Mouse (Mus musculus) heart, embryonic 12.5 days (tissue): ENCODE data around the gene Kmt2b. TPM values are rescaled to one million over a fixed set of nuclear protein-coding genes. Genes with fewer than 3 reads are reported as not detected.
A peak's percentile ranks its signal among the peaks of the same experiment; 100 is the strongest.

Source experiments
- ATAC-seq: fragments of 200-750 bp; cut with Nextera tagmentation; 2 replicates; pipeline ENCODE4 v1.8.0; 2017; ENCODE audit warnings: moderate TSS enrichment, moderate library complexity; ENCODE audit not compliant: insufficient number of reproducible peaks, low FRiP score
- H3K27ac ChIP-seq: fragments of 300-500 bp; sonication (generic); 2 replicates; pipeline ENCODE4 v1.5.1; 2016; ENCODE audit warnings: mild to moderate bottlenecking, moderate library complexity; ENCODE audit not compliant: poor library complexity, severe bottlenecking
- H3K27me3 ChIP-seq: fragments of 300-500 bp; sonication (generic); replicated peaks from 2 replicates; pipeline ENCODE4 v1.6.1; 2016; ENCODE audit warnings: mild to moderate bottlenecking, moderate library complexity
- H3K36me3 ChIP-seq: fragments of 300-500 bp; sonication (generic); 2 replicates; pipeline ENCODE4 v1.6.1; 2016; ENCODE audit warnings: mild to moderate bottlenecking, moderate library complexity
- H3K4me1 ChIP-seq: fragments of 300-500 bp; sonication (generic); replicated peaks from 2 replicates; pipeline ENCODE4 v1.6.1; 2016; ENCODE audit warnings: mild to moderate bottlenecking
- H3K4me2 ChIP-seq: fragments of 300-500 bp; sonication (generic); 2 replicates; pipeline ENCODE4 v1.6.1; 2016; ENCODE audit warnings: mild to moderate bottlenecking, moderate library complexity
- H3K4me3 ChIP-seq: fragments of 300-500 bp; sonication (generic); 2 replicates; pipeline ENCODE4 v1.5.1; 2016; ENCODE audit warnings: mild to moderate bottlenecking
- H3K9ac ChIP-seq: fragments of 300-500 bp; sonication (generic); 2 replicates; pipeline ENCODE4 v1.6.1; 2016; ENCODE audit warnings: mild to moderate bottlenecking, moderate library complexity
- H3K9me3 ChIP-seq: fragments of 300-500 bp; sonication (generic); replicated peaks from 2 replicates; pipeline ENCODE4 v1.6.1; 2016; ENCODE audit warnings: mild to moderate bottlenecking, moderate library complexity
- WGBS: fragments of 180-500 bp; shearing (Covaris S2); methylation state at CpG from one replicate; pipeline ENCODE4 v1.1.7; 2016; 5-methylcytosine and 5-hydroxymethylcytosine counted together
- microRNA-seq: library from miRNA; unstranded; fragments of <30 nt; microRNA quantifications from one replicate; pipeline ENCODE4, GENCODE M21; 2017
- polyA plus RNA-seq: library from polyadenylated mRNA; unstranded; fragments of >200 nt; fragmentation: Nextera tagmentation; extraction: Ambion mirVana; gene quantifications from 2 replicates; pipeline ENCODE4 v1.2.1, GENCODE M21; 2016

The Kmt2b gene
- polyA plus RNA-seq, 1 experiment from 2014 or later: 5.1 TPM

GRCm38 (mm10) chr7:30532931-30533330, 55.6 kb downstream of the Kmt2b start:
- peaks cover 33% of the 10 kb centered on the region for H3K4me1 ChIP-seq
- peak overlapping the region; percentile 96 for H3K4me2 ChIP-seq
- H3K36me3 ChIP-seq: peaks cover 38% of the 10 kb centered on the region
- no peak overlapping the region for H3K4me3 ChIP-seq
- H3K27me3 ChIP-seq: 0 out of 2 replicates have a peak, but pooled peaks cover 11% of the 10 kb centered on the region
- H3K9ac ChIP-seq: peak overlapping the region; percentile 15; the same call in 1 of the 2 replicates
- H3K9me3 ChIP-seq: no peaks in the 10 kb centered on the region
- ATAC-seq: no peak
- H3K27ac ChIP-seq: no peak overlapping the region
- 36% methylated on average over 8 of the region's 8 CpGs for WGBS

DNA sequence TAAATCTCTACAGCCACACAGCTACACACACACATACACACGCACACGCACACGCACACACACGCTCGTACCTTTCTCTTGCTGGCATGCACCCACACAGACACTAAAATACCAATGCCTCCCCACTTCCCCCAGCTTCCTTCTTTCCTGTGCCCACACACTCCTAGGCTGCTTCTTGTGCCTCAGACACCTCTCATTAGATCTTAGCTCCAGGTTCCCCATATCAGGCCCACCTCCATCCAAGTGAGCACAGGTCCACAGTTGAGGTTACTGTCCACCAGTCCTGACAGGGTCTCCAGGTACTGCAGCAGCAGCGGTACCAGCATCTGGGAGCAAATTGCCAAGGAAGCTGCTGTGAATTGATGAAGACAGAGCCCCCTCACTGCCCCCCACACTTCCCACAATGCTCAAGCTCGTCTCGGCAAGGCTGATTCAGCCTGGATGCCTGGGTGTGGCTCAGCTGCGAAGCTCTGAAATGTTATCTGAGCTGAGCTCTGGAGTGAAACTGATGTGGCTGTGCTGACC, 57.2 kb downstream of the Kmt2b start:
- H3K4me2 ChIP-seq: no peak overlapping the region
- no peak overlapping the region for H3K27ac ChIP-seq
- H3K27me3 ChIP-seq: 0 out of 2 replicates have a peak, but pooled peaks cover 11% of the 10 kb centered on the region
- ATAC-seq: no peak
- H3K9me3 ChIP-seq: no peaks in the 10 kb centered on the region
- H3K9ac ChIP-seq: no peak overlapping the region
- 76% methylated on average over 9 of the region's 9 CpGs for WGBS
- H3K36me3 ChIP-seq: peaks cover 50% of the 10 kb centered on the region
- no peak overlapping the region for H3K4me3 ChIP-seq
- H3K4me1 ChIP-seq: peaks cover 39% of the 10 kb centered on the region

- Histone ChIP-seq H3K27me3 (peaks cover 26% of the 10 kb centered on the region), H3K4me2 (no peak overlapping the region), H3K27ac (no peak overlapping the region), H3K4me3 (no peak overlapping the region), H3K9me3 (no peaks in the 10 kb centered on the region), H3K4me1 (peaks cover 18% of the 10 kb centered on the region), H3K9ac (no peak overlapping the region), H3K36me3 (peaks cover 78% of the 10 kb centered on the region)
- ATAC-seq: no peak
- WGBS: 80% methylated on average over 14 of the region's 14 CpGs
Measured at GRCm38 (mm10) chr7:30526981-30527380, 61.5 kb downstream of the Kmt2b start.

- Histone ChIP-seq H3K27ac (no peak overlapping the region), H3K36me3 (peaks cover 72% of the 10 kb centered on the region), H3K27me3 (peaks cover 26% of the 10 kb centered on the region), H3K9me3 (no peaks in the 10 kb centered on the region), H3K4me3 (no peak overlapping the region), H3K9ac (peak overlapping the region; percentile 15; the same call in 1 of the 2 replicates), H3K4me1 (peaks cover 12% of the 10 kb centered on the region), H3K4me2 (peak overlapping the region; percentile 27)
- 22% methylated on average over 17 of the region's 17 CpGs for WGBS
- no peak for ATAC-seq
Measured at GRCm38 (mm10) chr7:30526399-30526798, 62.1 kb downstream of the Kmt2b start.

GRCm38 (mm10) chr7:30525954-30526353, 62.6 kb downstream of the Kmt2b start:
- H3K9me3 ChIP-seq: no peaks in the 10 kb centered on the region
- ATAC-seq: no peak
- no peak overlapping the region for H3K27ac ChIP-seq
- peaks cover 26% of the 10 kb centered on the region for H3K27me3 ChIP-seq
- WGBS: 25% methylated on average over 10 of the region's 10 CpGs
- H3K4me2 ChIP-seq: peak overlapping the region; percentile 27
- peaks cover 72% of the 10 kb centered on the region for H3K36me3 ChIP-seq
- peaks cover 12% of the 10 kb centered on the region for H3K4me1 ChIP-seq
- peak overlapping the region; percentile 15; the same call in 1 of the 2 replicates for H3K9ac ChIP-seq
- no peak overlapping the region for H3K4me3 ChIP-seq

- H3K27ac ChIP-seq: no peak overlapping the region
- no peak for ATAC-seq
- 68% methylated on average over 6 of the region's 6 CpGs for WGBS
- H3K4me1 ChIP-seq: peaks cover 12% of the 10 kb centered on the region
- no peak overlapping the region for H3K4me3 ChIP-seq
- H3K9ac ChIP-seq: no peak overlapping the region
- H3K4me2 ChIP-seq: no peak overlapping the region
- H3K36me3 ChIP-seq: peaks cover 59% of the 10 kb centered on the region
- H3K27me3 ChIP-seq: peaks cover 22% of the 10 kb centered on the region
- no peaks in the 10 kb centered on the region for H3K9me3 ChIP-seq
Measured at GRCm38 (mm10) chr7:30524487-30524886, 64.0 kb downstream of the Kmt2b start.

GRCm38 (mm10) chr7:30522871-30523270, 65.7 kb downstream of the Kmt2b start:
- Histone ChIP-seq H3K9me3 (no peaks in the 10 kb centered on the region), H3K4me3 (no peak overlapping the region), H3K4me2 (no peak overlapping the region), H3K27ac (no peak overlapping the region), H3K4me1 (peaks cover 12% of the 10 kb centered on the region), H3K36me3 (peaks cover 43% of the 10 kb centered on the region), H3K9ac (no peak overlapping the region), H3K27me3 (peaks cover 30% of the 10 kb centered on the region)
- whole genome bisulfite sequencing: 81% methylated on average over 10 of the region's 10 CpGs
- ATAC-seq: no peak

GRCm38 (mm10) chr7:30520856-30521255, 67.7 kb downstream of the Kmt2b start:
- Histone ChIP-seq H3K4me2 (no peak overlapping the region), H3K27me3 (peaks cover 36% of the 10 kb centered on the region), H3K27ac (no peak overlapping the region), H3K4me1 (peaks cover 2% of the 10 kb centered on the region; the same call in 1 of the 2 replicates), H3K36me3 (peaks cover 28% of the 10 kb centered on the region), H3K9ac (no peak overlapping the region), H3K9me3 (no peaks in the 10 kb centered on the region), H3K4me3 (no peak overlapping the region)
- no peak for ATAC-seq
- WGBS: 77% methylated on average over 5 of the region's 5 CpGs

- Histone ChIP-seq H3K4me1 (no peaks in the 10 kb centered on the region), H3K27me3 (peaks cover 41% of the 10 kb centered on the region), H3K27ac (no peak overlapping the region), H3K4me2 (no peak overlapping the region), H3K9me3 (no peaks in the 10 kb centered on the region), H3K36me3 (peaks cover 24% of the 10 kb centered on the region), H3K9ac (no peak overlapping the region), H3K4me3 (no peak overlapping the region)
- ATAC-seq: no peak
- WGBS: 81% methylated on average over 4 of the region's 4 CpGs
Measured at GRCm38 (mm10) chr7:30520396-30520795, 68.1 kb downstream of the Kmt2b start.

Small RNA genes lying within 50 kb of the gene (microRNA-seq; reads per million reads assigned to microRNA genes)
- gene Gm38670 (0.94 reads per million), gene Mir3569 (not detected)

Other genes with a start within 250 kb of the Kmt2b start
- 2.3 and 2.8 TPM in 2 replicates for gene Lrfn3, start 226.0 kb downstream of the Kmt2b start, polyA plus RNA-seq
- 9.5 and 9.8 TPM in 2 replicates for gene Tyrobp, start 175.0 kb downstream of the Kmt2b start, polyA plus RNA-seq
- 1.1 TPM in 1 of 2 replicates, not detected in the other for gene Hcst, start 168.9 kb downstream of the Kmt2b start, polyA plus RNA-seq
- 0.95 and 1.3 TPM in 2 replicates for gene Nfkbid, start 167.0 kb downstream of the Kmt2b start, polyA plus RNA-seq
- gene Aplp1, start 143.2 kb downstream of the Kmt2b start, polyA plus RNA-seq: 41.6 and 43.4 TPM in 2 replicates
- 1.1 and 1.3 TPM in 2 replicates for gene Kirrel2, start 131.0 kb downstream of the Kmt2b start, polyA plus RNA-seq
- gene Nphs1, start 130.4 kb downstream of the Kmt2b start, polyA plus RNA-seq: 0.06 and 0.23 TPM in 2 replicates
- 1.00 TPM in 1 of 2 replicates, not detected in the other for gene Prodh2, start 95.1 kb downstream of the Kmt2b start, polyA plus RNA-seq
- 10.1 and 10.9 TPM in 2 replicates for gene Arhgap33, start 53.7 kb downstream of the Kmt2b start, polyA plus RNA-seq
- 30.5 and 31.6 TPM in 2 replicates for gene Hspb6, start 36.5 kb downstream of the Kmt2b start, polyA plus RNA-seq
- gene Proser3, start 36.4 kb downstream of the Kmt2b start, polyA plus RNA-seq: 9.3 and 12.7 TPM in 2 replicates
- gene Lin37, start 28.9 kb downstream of the Kmt2b start, polyA plus RNA-seq: 31.1 and 34.8 TPM in 2 replicates
- 82.4 and 88.8 TPM in 2 replicates for gene U2af1l4, start 25.4 kb downstream of the Kmt2b start, polyA plus RNA-seq
- gene Gm49396, start 25.4 kb downstream of the Kmt2b start, polyA plus RNA-seq: 10.5 and 10.6 TPM in 2 replicates
- gene Psenen, start 25.1 kb downstream of the Kmt2b start, polyA plus RNA-seq: 115 and 124 TPM in 2 replicates
- 2.7 and 3.7 TPM in 2 replicates for gene Igflr1, start 23.3 kb downstream of the Kmt2b start, polyA plus RNA-seq
- gene Zbtb32, start 10.2 kb upstream of the Kmt2b start, polyA plus RNA-seq: 0.09 and 0.44 TPM in 2 replicates
- gene Upk1a, start 24.1 kb upstream of the Kmt2b start, polyA plus RNA-seq: 0.44 and 2.5 TPM in 2 replicates
- 1,789 and 1,831 TPM in 2 replicates for gene Cox6b1, start 37.4 kb upstream of the Kmt2b start, polyA plus RNA-seq
- gene Etv2, start 47.1 kb upstream of the Kmt2b start, polyA plus RNA-seq: 1.1 and 1.4 TPM in 2 replicates
- 96.5 and 103 TPM in 2 replicates for gene Rbm42, start 61.6 kb upstream of the Kmt2b start, polyA plus RNA-seq
- 35.4 and 36.3 TPM in 2 replicates for gene Haus5, start 76.3 kb upstream of the Kmt2b start, polyA plus RNA-seq
- not detected in 2 replicates for gene Pmis2, start 82.9 kb upstream of the Kmt2b start, polyA plus RNA-seq
- 1.2 and 1.5 TPM in 2 replicates for gene 2200002J24Rik, start 110.2 kb upstream of the Kmt2b start, polyA plus RNA-seq
- 0.78 and 0.98 TPM in 2 replicates for gene Atp4a, start 123.5 kb upstream of the Kmt2b start, polyA plus RNA-seq
- gene Tmem147, start 140.8 kb upstream of the Kmt2b start, polyA plus RNA-seq: 158 and 165 TPM in 2 replicates
- not detected in 2 replicates for gene Gapdhs, start 155.0 kb upstream of the Kmt2b start, polyA plus RNA-seq
- gene Sbsn, start 162.7 kb upstream of the Kmt2b start, polyA plus RNA-seq: 0.58 and 0.72 TPM in 2 replicates
- gene Dmkn, start 175.0 kb upstream of the Kmt2b start, polyA plus RNA-seq: 1.1 TPM in 2 replicates
- not detected in 2 replicates for gene Krtdap, start 199.2 kb upstream of the Kmt2b start, polyA plus RNA-seq
- not detected in 2 replicates for gene Ffar2, start 235.0 kb upstream of the Kmt2b start, polyA plus RNA-seq